Mouse (Mus musculus): ENCODE data around the gene Slc9a5.

GRCm38 (mm10) chr8:105312891-105313481 is 35.7 kb upstream of the Slc9a5 start:
- no peak for TF ChIP-seq POLR2A (IDR thresholded peaks at IDR 0.05; ENCODE audit: low read depth, low read length)
- no peak for TF ChIP-seq CTCF (IDR thresholded peaks at IDR 0.05; ENCODE audit: extremely low read depth, insufficient read depth, insufficient read length, insufficient replicate concordance)

All from spleen, adult 2 months (tissue).